Mouse (Mus musculus) layer of hippocampus, postnatal 14 days (tissue): ENCODE data around the gene Vmn1r170. TPM values are rescaled to one million over a fixed set of nuclear protein-coding genes. Genes with fewer than 3 reads are reported as not detected.
"Not testable (repeated sequence)": the region's sequence is repeated elsewhere in the genome, so short reads cannot be mapped to it uniquely, and the experiment has no call there.

Experiments
- DNase-seq, 2 experiments: peaks; one replicate each; pipeline ENCODE4 v3.0.0; 2021 to 2022; ENCODE audit warnings: low spot score in 2 of 2, mixed read lengths in 1 of 2
- long read RNA-seq, 2 experiments: library from polyadenylated mRNA; stranded (forward); transcript quantifications; one replicate each; pipeline ENCODE4 v2.0.0; 2021
- total RNA-seq, 2 experiments: library from RNA; stranded (reverse); gene quantifications; 2 replicates each; pipeline ENCODE4 v1.2.3; 2021

Gene Vmn1r170
- not detected for total RNA-seq
- long read RNA-seq, experiment 1, result 0 reads
- long read RNA-seq, experiment 2, result 0 reads

DNA sequence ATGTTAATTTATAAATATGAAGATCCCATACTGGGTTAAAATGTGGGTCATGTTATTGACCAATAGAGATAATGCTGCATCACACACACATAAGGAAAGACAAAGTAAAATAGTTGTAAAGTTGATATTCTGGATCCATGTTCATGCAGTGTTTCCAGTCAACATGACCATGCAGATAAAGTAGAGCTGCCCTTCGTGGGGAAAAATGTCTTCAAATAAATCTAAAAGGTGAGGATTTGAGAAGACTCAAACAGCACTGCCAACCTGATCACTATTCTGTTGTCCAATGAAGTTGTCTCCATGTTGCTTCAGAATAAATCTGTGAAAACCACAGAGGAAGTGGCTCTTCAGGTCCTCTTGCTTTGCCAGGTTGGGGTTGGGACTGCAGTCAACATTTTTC lies at the start of gene Vmn1r170:
Gene Vmn1r170, plus strand, starts transcription at position 301 of the 400 bp plus-strand sequence.
- DNase-seq, result not testable (repeated sequence)

GRCm38 (mm10) chr7:23575226-23575625 lies 30.7 kb upstream of the Vmn1r170 start, which contains the start of gene Vmn1r169:
Vmn1r169 (plus strand) TSS chr7:23575526.
- not testable (repeated sequence) for DNase-seq

DNA sequence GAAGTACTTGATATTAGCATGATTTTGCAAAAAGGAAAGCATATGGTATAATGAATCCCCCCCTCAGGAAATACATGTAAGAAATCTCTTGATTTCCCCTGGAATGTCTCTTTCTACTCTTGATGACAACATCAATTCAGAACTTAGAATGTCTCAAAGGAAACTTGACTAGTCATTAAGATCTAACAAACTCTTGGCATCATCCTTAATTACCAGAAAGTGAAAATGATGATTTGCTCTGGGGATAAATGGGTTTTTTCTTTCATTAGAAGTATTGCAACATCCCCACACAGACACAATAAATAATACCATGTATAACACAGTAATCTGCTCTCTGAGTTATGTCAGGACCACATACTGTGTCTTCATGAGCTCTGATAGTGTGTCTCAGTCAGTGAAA lies 24.4 kb downstream of the Vmn1r170 start, which contains the start of gene Vmn1r171:
Gene Vmn1r171, plus strand, starts transcription at position 301 of the 400 bp plus-strand sequence.
- no peak for DNase-seq

Other genes starting within 250 kb of the Vmn1r170 start
- gene Nlrp5, start 220.3 kb upstream of the Vmn1r170 start, total RNA-seq, result under 1 TPM in 1 of 2 experiments, not detected in 1; 0.14 TPM
- not detected for gene Vmn1r167, start 99.0 kb upstream of the Vmn1r170 start, total RNA-seq
- not detected for gene Vmn1r168, start 66.4 kb upstream of the Vmn1r170 start, total RNA-seq
- gene Vmn1r169, start 30.6 kb upstream of the Vmn1r170 start, total RNA-seq, result not detected
- gene Vmn1r171, start 24.5 kb downstream of the Vmn1r170 start, total RNA-seq, result not detected
- gene Vmn1r172, start 52.1 kb downstream of the Vmn1r170 start, total RNA-seq, result not detected
- gene Vmn1r173, start 94.5 kb downstream of the Vmn1r170 start, total RNA-seq, result not detected
- not detected for gene Vmn1r174, start 146.1 kb downstream of the Vmn1r170 start, total RNA-seq
- gene Vmn1r175, start 204.5 kb downstream of the Vmn1r170 start, total RNA-seq, result not detected
- not detected for gene Vmn1r176, start 231.2 kb downstream of the Vmn1r170 start, total RNA-seq